Mouse (Mus musculus) embryo, embryonic 11.5 days (tissue): ENCODE measurements around the gene Acvrl1.

Experiments used
- DNase-seq: peaks from one replicate; pipeline ENCODE4 v3.0.0-alpha.2; 2012; ENCODE audit warnings: low read depth, low spot score

Gene Acvrl1

DNA sequence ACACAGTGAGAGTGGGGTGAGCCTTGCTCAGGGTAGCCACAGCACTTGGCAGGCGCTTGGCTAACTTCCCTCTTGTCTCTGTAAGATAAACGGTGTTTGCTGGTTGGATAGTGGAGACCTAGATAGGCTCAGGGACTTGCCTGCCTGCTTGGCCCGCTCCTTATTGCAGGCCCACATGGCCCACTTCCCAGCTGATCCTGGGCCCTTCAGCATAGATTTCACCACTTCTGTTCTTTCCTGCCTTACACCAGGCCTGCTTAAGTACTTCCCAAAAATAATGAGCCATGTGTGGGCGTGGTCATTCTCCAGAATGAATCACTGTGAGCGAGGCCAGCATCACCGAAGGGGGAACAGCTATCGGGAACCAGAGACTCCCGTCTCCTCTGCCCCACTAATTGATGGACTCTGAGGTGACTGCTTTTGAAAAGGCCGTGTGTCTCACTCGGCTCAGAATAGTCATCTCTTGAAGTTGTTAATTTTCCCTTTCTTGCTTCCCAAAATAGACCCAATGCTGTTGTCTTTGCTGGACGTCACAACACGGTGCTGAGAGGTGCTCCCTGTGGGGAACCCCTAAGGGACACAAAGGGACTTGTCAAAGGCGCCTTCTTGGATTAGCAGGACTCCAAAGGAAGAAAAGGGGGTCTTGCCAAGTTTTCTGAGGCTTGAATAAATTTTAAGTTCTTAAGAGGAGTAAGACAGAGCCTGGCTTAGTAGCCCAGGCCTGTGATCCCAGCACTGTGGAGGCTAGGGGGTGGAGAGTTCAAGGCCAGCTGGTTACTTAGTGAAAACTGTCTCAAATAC is 63.3 kb downstream of the Acvrl1 start:
- no peak for DNase-seq

DNA sequence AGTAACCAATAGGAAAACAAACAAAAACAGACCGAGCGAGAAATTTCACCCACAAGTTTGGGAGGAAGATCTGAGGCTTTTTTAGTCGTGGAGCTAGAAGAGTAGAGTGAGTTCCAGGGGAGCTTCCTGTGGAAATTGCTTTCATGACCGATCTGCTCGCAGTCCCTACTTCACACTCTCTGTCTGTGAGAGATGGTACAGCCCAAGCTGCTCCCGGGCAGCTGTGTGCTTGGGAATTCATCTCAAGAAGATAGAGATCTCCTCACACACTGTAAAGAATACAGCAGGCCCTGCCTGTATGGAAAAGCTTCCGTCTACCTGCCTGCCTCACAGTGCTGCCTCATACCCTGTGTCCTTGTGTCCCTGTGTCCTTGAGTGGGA is 63.9 kb downstream of the Acvrl1 start:
- no peak for DNase-seq

DNA sequence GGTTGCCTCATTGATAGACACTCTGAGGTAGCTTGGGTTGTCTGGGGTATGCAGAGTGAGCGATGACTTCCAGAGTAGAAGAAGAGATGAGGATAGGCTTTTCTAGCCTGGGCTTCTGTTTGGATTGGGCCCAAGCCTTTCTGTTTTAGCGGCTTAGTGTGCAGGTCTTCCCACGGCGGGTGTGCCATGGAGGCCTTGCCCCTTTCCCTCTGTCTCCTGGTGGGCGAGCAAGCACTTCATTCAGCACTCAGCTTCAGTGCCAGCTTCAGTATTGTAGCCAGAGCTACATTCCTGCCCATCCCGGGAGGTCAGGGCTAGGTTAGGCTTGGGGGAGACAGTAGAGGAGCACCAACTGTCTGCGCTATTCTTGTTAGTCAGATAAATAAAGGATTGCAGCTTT is 64.3 kb downstream of the Acvrl1 start:
- no peak for DNase-seq

DNA sequence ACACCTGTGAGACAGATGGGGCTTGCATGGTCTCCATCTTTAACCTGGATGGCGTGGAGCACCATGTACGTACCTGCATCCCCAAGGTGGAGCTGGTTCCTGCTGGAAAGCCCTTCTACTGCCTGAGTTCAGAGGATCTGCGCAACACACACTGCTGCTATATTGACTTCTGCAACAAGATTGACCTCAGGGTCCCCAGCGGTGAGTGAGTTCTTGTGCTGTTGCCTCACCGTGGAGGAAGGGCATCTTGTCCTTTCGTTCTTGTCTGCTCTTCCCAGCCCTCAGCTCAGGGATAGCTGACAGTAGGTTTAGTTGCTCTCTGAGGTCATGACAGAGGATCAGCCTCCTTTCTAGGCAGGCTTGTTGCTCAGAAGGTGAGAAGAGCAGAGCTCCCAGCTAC is 65.6 kb downstream of the Acvrl1 start:
- no peak for DNase-seq
